Mouse (Mus musculus): Measurements from ENCODE around the gene Vmn1r143. TPM values are rescaled to one million over a fixed set of nuclear protein-coding genes. Genes with fewer than 3 reads are reported as not detected.
"Not testable (repeated sequence)": the region's sequence is repeated elsewhere in the genome, so short reads cannot be mapped to it uniquely, and the experiment has no call there.

The Vmn1r143 gene
- polyA plus RNA-seq (2015; fragmentation: Nextera tagmentation; extraction: Ambion mirVana): not detected in 2 replicates

DNA sequence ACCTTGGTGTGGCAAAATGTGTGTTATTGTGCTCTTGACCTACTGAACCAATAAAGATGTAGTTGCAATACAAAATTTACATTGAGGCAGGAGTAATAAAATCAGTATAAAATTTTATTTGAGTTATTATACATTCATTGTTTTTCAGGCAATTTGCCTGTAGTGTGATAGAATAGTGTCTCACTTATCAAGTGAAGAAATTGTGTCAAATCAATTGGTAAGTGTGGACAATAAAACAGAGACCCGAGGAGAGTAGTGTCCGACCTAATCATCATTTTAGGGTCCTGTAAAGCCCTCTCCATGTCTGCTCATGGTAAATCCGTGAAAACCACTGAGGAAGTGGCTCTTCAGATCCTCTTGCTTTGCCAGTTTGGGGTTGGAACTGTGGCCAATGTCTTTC, at the start of gene Vmn1r143:
Gene Vmn1r143 (plus strand): TSS at position 301 of the 400 bp plus-strand sequence.
- H3K27me3 ChIP-seq (replicated peaks); H3K36me3 ChIP-seq; H3K27ac ChIP-seq; ATAC-seq (ENCODE audit: insufficient read depth, low FRiP score, low read depth); H3K9me3 ChIP-seq; H3K9ac ChIP-seq; H3K4me1 ChIP-seq; H3K4me3 ChIP-seq (replicated peaks); H3K4me2 ChIP-seq: not testable (repeated sequence)
- no CpG with 5 or more reads among the region's 3 CpGs for WGBS

DNA sequence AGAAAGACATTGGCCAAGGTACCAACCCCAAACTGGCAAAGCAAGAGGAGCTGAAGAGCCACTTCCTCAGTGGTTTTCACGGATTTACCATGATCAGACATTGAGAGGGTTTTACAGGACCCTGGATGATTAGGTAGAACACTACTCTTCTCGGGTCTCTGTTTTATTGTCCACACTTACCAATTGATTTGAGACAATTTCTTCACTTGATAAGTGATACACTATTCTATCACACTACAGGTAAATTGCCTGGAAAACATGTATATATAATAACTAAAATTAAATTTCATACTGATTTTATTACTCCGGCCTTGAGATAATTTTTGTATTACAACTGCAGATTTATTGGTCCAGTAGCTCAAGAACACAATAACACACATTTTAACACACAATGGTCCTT, 25.2 kb upstream of the Vmn1r143 start, which contains the start of gene Vmn1r142:
Gene Vmn1r142 (minus strand): TSS at position 101 of the 400 bp plus-strand sequence.
- not testable (repeated sequence) for H3K4me3 ChIP-seq (replicated peaks); H3K4me2 ChIP-seq; H3K4me1 ChIP-seq; ATAC-seq (ENCODE audit: insufficient read depth, low FRiP score, low read depth); H3K36me3 ChIP-seq; H3K9me3 ChIP-seq; H3K27me3 ChIP-seq (replicated peaks); H3K27ac ChIP-seq; H3K9ac ChIP-seq
- WGBS: no CpG with 5 or more reads among the region's 3 CpGs

DNA sequence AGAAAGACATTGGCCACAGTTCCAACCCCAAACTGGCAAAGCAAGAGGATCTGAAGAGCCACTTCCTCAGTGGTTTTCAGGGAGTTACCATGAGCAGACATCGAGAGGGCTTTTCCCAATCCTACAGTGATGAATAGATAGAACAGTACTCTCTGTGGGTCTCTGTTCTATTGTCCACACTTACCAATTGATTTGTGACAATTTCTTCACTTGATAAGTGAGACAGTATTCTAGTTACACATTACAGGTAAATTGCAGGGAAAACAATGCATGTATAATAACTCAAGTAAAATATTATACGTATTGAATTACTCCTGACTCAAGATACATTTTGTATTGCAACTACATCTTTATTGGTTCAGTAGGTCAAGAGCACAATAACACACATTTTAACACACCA, 12.0 kb downstream of the Vmn1r143 start, which contains the start of gene Gm8653:
Gene Gm8653 (minus strand): TSS at position 101 of the 400 bp plus-strand sequence.
- ATAC-seq (ENCODE audit: insufficient read depth, low FRiP score, low read depth); H3K36me3 ChIP-seq; H3K4me1 ChIP-seq; H3K27ac ChIP-seq; H3K9ac ChIP-seq; H3K4me3 ChIP-seq (replicated peaks); H3K4me2 ChIP-seq; H3K9me3 ChIP-seq; H3K27me3 ChIP-seq (replicated peaks): not testable (repeated sequence)
- no CpG with 5 or more reads among the region's 2 CpGs for WGBS

DNA sequence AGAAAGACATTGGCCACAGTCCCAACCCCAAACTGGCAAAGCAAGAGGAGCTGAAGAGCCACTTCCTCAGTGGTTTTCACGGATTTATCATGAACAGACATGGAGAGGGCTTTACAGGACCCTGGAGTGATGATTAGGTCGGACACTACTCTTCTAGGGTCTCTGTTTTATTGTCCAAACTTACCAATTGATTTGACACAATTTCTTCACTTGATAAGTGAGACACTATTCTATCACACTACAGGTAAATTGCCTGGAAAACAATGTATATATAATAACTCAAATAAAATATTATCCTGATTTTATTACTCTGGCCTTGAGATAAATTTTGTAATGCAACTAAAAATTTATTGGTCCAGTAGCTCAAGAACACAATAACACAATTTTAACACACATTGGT, 40.2 kb downstream of the Vmn1r143 start, which contains the start of gene Gm8453:
Gene Gm8453 (minus strand): TSS at position 101 of the 400 bp plus-strand sequence.
- H3K4me1 ChIP-seq; H3K27ac ChIP-seq; H3K9me3 ChIP-seq; H3K9ac ChIP-seq; H3K4me3 ChIP-seq (replicated peaks); H3K36me3 ChIP-seq; H3K4me2 ChIP-seq; H3K27me3 ChIP-seq (replicated peaks); ATAC-seq (ENCODE audit: insufficient read depth, low FRiP score, low read depth): not testable (repeated sequence)
- WGBS: 17% methylated on average over 2 of the region's 2 CpGs

Other genes starting within 250 kb of the Vmn1r143 start
- gene Vmn1r137, start 194.8 kb upstream of the Vmn1r143 start, polyA plus RNA-seq (2015; fragmentation: Nextera tagmentation; extraction: Ambion mirVana): not detected in 2 replicates
- not detected in 2 replicates for gene Vmn1r138, start 160.5 kb upstream of the Vmn1r143 start, polyA plus RNA-seq (2015; fragmentation: Nextera tagmentation; extraction: Ambion mirVana)
- gene Gm6176, start 133.1 kb upstream of the Vmn1r143 start, polyA plus RNA-seq (2015; fragmentation: Nextera tagmentation; extraction: Ambion mirVana): not detected in 2 replicates
- gene Vmn1r139, start 120.3 kb upstream of the Vmn1r143 start, polyA plus RNA-seq (2015; fragmentation: Nextera tagmentation; extraction: Ambion mirVana): not detected in 2 replicates
- not detected in 2 replicates for gene Gm16451, start 71.1 kb upstream of the Vmn1r143 start, polyA plus RNA-seq (2015; fragmentation: Nextera tagmentation; extraction: Ambion mirVana)
- not detected in 2 replicates for gene Gm10666, start 54.6 kb upstream of the Vmn1r143 start, polyA plus RNA-seq (2015; fragmentation: Nextera tagmentation; extraction: Ambion mirVana)
- gene Vmn1r142, start 25.3 kb upstream of the Vmn1r143 start, polyA plus RNA-seq (2015; fragmentation: Nextera tagmentation; extraction: Ambion mirVana): not detected in 2 replicates
- gene Gm8653, start 11.9 kb downstream of the Vmn1r143 start, polyA plus RNA-seq (2015; fragmentation: Nextera tagmentation; extraction: Ambion mirVana): not detected in 2 replicates
- gene Gm8453, start 40.1 kb downstream of the Vmn1r143 start, polyA plus RNA-seq (2015; fragmentation: Nextera tagmentation; extraction: Ambion mirVana): not detected in 2 replicates
- gene Gm4187, start 140.3 kb downstream of the Vmn1r143 start, polyA plus RNA-seq (2015; fragmentation: Nextera tagmentation; extraction: Ambion mirVana): not detected in 2 replicates
- gene Gm8660, start 181.7 kb downstream of the Vmn1r143 start, polyA plus RNA-seq (2015; fragmentation: Nextera tagmentation; extraction: Ambion mirVana): not detected in 2 replicates
- not detected in 2 replicates for gene Vmn1r148, start 224.2 kb downstream of the Vmn1r143 start, polyA plus RNA-seq (2015; fragmentation: Nextera tagmentation; extraction: Ambion mirVana)
- gene Vmn1r149, start 248.9 kb downstream of the Vmn1r143 start, polyA plus RNA-seq (2015; fragmentation: Nextera tagmentation; extraction: Ambion mirVana): not detected in 2 replicates

Data from stomach, embryonic 15.5 days (tissue).